Mouse (Mus musculus) liver, embryonic 13.5 days (tissue): ENCODE measurements at regions not wholly inside any gene's neighbourhood (a gene's known extent, or its start where the extent isn't known, plus 50 kb on each side); places are given as distances from the start of the nearest gene placed in this dataset.

ENCODE experiments used
- ATAC-seq: fragments of 200-750 bp; cut with Nextera tagmentation; 2 replicates; pipeline ENCODE4 v1.8.0; 2017; ENCODE audit warnings: low read depth, mild to moderate bottlenecking, moderate number of reproducible peaks, moderate library complexity
- DNase-seq: peaks from one replicate; pipeline ENCODE4 v3.0.0; 2022
- H3K27ac ChIP-seq: fragments of 300-500 bp; sonication (generic); 2 replicates; pipeline ENCODE4 v1.5.1; 2015; ENCODE audit warnings: moderate library complexity, mild to moderate bottlenecking, inconsistent platforms
- H3K27me3 ChIP-seq: fragments of 300-500 bp; sonication (generic); 2 replicates; pipeline ENCODE4 v1.6.1; 2015; ENCODE audit warnings: mild to moderate bottlenecking, inconsistent platforms
- H3K36me3 ChIP-seq: fragments of 300-500 bp; sonication (generic); 2 replicates; pipeline ENCODE4 v1.6.1; 2015; ENCODE audit warnings: mild to moderate bottlenecking, inconsistent platforms
- H3K4me1 ChIP-seq: fragments of 300-500 bp; sonication (generic); replicated peaks from 2 replicates; pipeline ENCODE4 v1.6.1; 2015; ENCODE audit warnings: inconsistent platforms
- H3K4me2 ChIP-seq: fragments of 300-500 bp; sonication (generic); 2 replicates; pipeline ENCODE4 v1.6.1; 2015; ENCODE audit warnings: inconsistent platforms, mild to moderate bottlenecking, moderate library complexity
- H3K4me3 ChIP-seq: fragments of 300-500 bp; sonication (generic); replicated peaks from 2 replicates; pipeline ENCODE4 v1.5.1; 2015; ENCODE audit warnings: mild to moderate bottlenecking, inconsistent platforms
- H3K9ac ChIP-seq: fragments of 300-500 bp; sonication (generic); 2 replicates; pipeline ENCODE4 v1.6.1; 2015; ENCODE audit warnings: mild to moderate bottlenecking, inconsistent platforms
- H3K9me3 ChIP-seq: fragments of 300-500 bp; sonication (generic); replicated peaks from 2 replicates; pipeline ENCODE4 v1.6.1; 2016; ENCODE audit warnings: inconsistent platforms
- WGBS: fragments of 180-500 bp; shearing (Covaris S2); methylation state at CpG from one replicate; pipeline ENCODE4 v1.1.7; 2015; ENCODE audit not compliant: insufficient replicate concordance; 5-methylcytosine and 5-hydroxymethylcytosine counted together

GRCm38 (mm10) chr16:75365361-75365994 lies 220.4 kb downstream of the Lipi start:
- Histone ChIP-seq H3K4me2 (no peak overlapping the region), H3K9ac (no peak overlapping the region), H3K4me1 (peaks cover 4% of the 10 kb centered on the region; the same call in 1 of the 2 replicates), H3K36me3 (no peaks in the 10 kb centered on the region), H3K27ac (no peak overlapping the region), H3K4me3 (no peak overlapping the region), H3K27me3 (no peaks in the 10 kb centered on the region), H3K9me3 (no peaks in the 10 kb centered on the region)
- ATAC-seq (no peak), DNase-seq (no peak)
- WGBS = 58% methylated on average over 8 of the region's 8 CpGs

GRCm38 (mm10) chr16:75362095-75362494 lies 223.8 kb downstream of the Lipi start:
- Histone ChIP-seq H3K9ac (no peak overlapping the region), H3K4me3 (no peak overlapping the region), H3K27me3 (no peaks in the 10 kb centered on the region), H3K9me3 (no peaks in the 10 kb centered on the region), H3K4me2 (no peak overlapping the region), H3K4me1 (peaks cover 4% of the 10 kb centered on the region; the same call in 1 of the 2 replicates), H3K27ac (no peak overlapping the region), H3K36me3 (no peaks in the 10 kb centered on the region)
- no peak for DNase-seq
- 45% methylated on average over 4 of the region's 4 CpGs for WGBS
- no peak for ATAC-seq

- Histone ChIP-seq H3K9ac (no peak overlapping the region), H3K4me2 (no peak overlapping the region), H3K4me3 (no peak overlapping the region), H3K4me1 (peaks cover 4% of the 10 kb centered on the region; the same call in 1 of the 2 replicates), H3K36me3 (no peaks in the 10 kb centered on the region), H3K27ac (no peak overlapping the region), H3K27me3 (no peaks in the 10 kb centered on the region), H3K9me3 (no peaks in the 10 kb centered on the region)
- 69% methylated on average over 4 of the region's 4 CpGs for WGBS
- no peak for DNase-seq
- ATAC-seq = no peak; the same call in 1 of the 2 replicates
Measured at GRCm38 (mm10) chr16:75360791-75361190, 225.1 kb downstream of the Lipi start.

GRCm38 (mm10) chr16:75353394-75353793 lies 232.5 kb downstream of the Lipi start:
- H3K4me3 ChIP-seq = no peak overlapping the region
- no peaks in the 10 kb centered on the region for H3K36me3 ChIP-seq
- no peak overlapping the region for H3K4me2 ChIP-seq
- H3K27me3 ChIP-seq = no peaks in the 10 kb centered on the region
- no peaks in the 10 kb centered on the region for H3K4me1 ChIP-seq
- ATAC-seq = peak; percentile 62
- H3K9me3 ChIP-seq = no peaks in the 10 kb centered on the region
- WGBS = 32% methylated on average over 1 of the region's 1 CpGs
- no peak overlapping the region for H3K9ac ChIP-seq
- DNase-seq = no peak
- no peak overlapping the region for H3K27ac ChIP-seq

- H3K9me3 ChIP-seq = no peaks in the 10 kb centered on the region
- H3K27me3 ChIP-seq = no peaks in the 10 kb centered on the region
- no peak overlapping the region for H3K9ac ChIP-seq
- WGBS = 36% methylated on average over 8 of the region's 8 CpGs
- H3K27ac ChIP-seq = no peak overlapping the region; the same call in 1 of the 2 replicates
- H3K4me2 ChIP-seq = peak overlapping the region; percentile 44; the same call in 1 of the 2 replicates
- H3K4me1 ChIP-seq = peaks cover 12% of the 10 kb centered on the region; the same call in 1 of the 2 replicates
- ATAC-seq (peak; percentile 50; the same call in 1 of the 2 replicates), DNase-seq (no peak)
- no peaks in the 10 kb centered on the region for H3K36me3 ChIP-seq
- no peak overlapping the region for H3K4me3 ChIP-seq
Measured at GRCm38 (mm10) chr16:75344201-75344927, 241.5 kb downstream of the Lipi start.

DNA sequence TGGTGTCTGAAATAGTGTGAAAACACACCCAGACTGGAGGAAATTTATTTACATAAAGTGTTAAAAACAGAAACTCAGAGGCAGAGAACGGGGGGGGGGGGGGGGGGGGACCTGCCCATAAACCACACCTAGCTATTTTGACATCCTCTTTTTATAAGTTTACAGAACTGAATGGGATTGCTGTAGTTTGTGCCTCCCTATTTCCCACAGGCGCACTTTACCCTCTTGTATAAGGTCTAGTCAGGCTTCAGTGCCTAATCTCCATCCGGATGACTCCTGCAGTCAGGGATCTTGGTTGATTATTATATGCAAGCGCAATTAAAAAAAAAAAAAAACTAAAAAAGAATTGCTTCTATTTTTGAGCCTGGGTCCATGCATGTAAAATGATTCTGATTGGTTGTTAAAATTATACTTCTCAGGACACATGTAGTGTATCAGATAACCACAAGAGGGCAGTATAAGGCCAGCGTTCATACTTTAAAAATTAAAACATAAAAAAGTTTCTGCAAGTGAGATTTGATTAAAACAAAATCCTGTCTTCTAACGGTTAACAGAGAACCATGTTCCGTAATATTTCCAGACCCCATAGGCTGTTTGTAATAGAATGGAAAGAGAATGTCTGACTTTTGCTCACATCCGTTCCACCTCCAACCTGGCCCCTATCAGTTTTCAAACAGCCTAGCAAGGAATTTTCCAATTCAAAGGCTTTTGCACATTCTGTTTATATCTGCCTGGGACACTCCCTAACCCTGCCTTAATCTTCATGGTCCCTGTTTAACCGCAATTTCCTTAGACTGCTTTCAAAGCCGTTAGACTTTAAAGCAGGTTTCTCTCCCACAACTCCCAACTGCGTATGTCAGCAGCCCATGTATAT lies 242.6 kb downstream of the Lipi start:
- H3K27ac ChIP-seq = no peak overlapping the region
- 18% methylated on average over 11 of the region's 11 CpGs for WGBS
- no peaks in the 10 kb centered on the region for H3K27me3 ChIP-seq
- H3K4me2 ChIP-seq = peak overlapping the region; percentile 44
- ATAC-seq (peak; percentile 95), DNase-seq (peak; percentile 51)
- no peak overlapping the region for H3K9ac ChIP-seq
- no peaks in the 10 kb centered on the region for H3K9me3 ChIP-seq
- H3K4me3 ChIP-seq = 0 out of 2 replicates have a peak overlapping the region, but pooled peaks have one; percentile 19
- H3K36me3 ChIP-seq = no peaks in the 10 kb centered on the region
- peaks cover 12% of the 10 kb centered on the region; the same call in 1 of the 2 replicates for H3K4me1 ChIP-seq

DNA sequence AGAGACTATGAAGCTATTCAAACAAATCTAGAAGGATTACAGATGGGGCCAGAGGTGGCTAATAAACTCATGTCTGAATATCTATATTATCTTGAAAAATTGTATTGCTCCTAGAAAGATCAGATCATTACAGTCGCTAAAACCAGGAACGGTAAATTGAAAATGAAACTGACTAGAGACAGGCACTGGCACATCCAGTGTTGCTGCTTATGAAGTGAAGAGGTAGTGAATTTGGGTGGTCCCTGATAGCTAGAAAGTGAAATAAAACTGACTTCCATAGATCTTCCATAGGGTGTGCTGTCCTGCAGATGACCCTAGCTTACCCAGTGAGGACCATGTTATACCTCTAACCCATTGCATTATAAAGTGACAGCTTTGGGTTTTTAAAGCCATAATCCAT lies 251.6 kb downstream of the Lipi start:
- H3K4me2 ChIP-seq = no peak overlapping the region
- no peaks in the 10 kb centered on the region for H3K4me1 ChIP-seq
- H3K36me3 ChIP-seq = no peaks in the 10 kb centered on the region
- no peak overlapping the region for H3K27ac ChIP-seq
- no peaks in the 10 kb centered on the region for H3K27me3 ChIP-seq
- ATAC-seq = no peak
- H3K9me3 ChIP-seq = no peaks in the 10 kb centered on the region
- H3K4me3 ChIP-seq = no peak overlapping the region
- DNase-seq = no peak
- no peak overlapping the region for H3K9ac ChIP-seq
- 78% methylated on average over 2 of the region's 2 CpGs for WGBS

GRCm38 (mm10) chr16:75333750-75334149 lies 252.1 kb downstream of the Lipi start:
- Histone ChIP-seq H3K27ac (no peak overlapping the region), H3K4me1 (no peaks in the 10 kb centered on the region), H3K36me3 (no peaks in the 10 kb centered on the region), H3K4me3 (no peak overlapping the region), H3K9ac (no peak overlapping the region), H3K27me3 (no peaks in the 10 kb centered on the region), H3K4me2 (no peak overlapping the region), H3K9me3 (no peaks in the 10 kb centered on the region)
- DNase-seq (no peak), ATAC-seq (no peak)
- WGBS = 59% methylated on average over 4 of the region's 5 CpGs

DNA sequence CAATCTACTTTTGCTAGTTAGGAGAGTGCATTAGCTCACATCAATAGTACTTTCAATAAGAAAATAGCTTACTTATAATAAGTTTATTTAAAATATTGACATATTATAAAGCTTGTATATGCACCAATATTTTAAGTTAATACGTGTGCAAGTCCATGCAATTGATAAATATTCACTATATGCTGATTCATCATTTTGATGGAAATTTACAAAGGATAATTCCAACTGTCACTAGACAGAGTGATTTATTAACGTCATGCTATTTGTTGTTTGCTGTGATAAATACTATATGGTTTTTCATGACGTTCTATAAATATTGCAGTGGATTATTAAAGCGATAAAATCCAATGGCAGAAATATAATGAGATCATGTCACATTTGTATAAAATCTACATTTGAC lies 253.0 kb downstream of the Lipi start:
- ATAC-seq = no peak
- no peaks in the 10 kb centered on the region for H3K27me3 ChIP-seq
- H3K4me2 ChIP-seq = no peak overlapping the region
- no peak overlapping the region for H3K9ac ChIP-seq
- no peak overlapping the region for H3K4me3 ChIP-seq
- WGBS = 65% methylated on average over 4 of the region's 4 CpGs
- H3K27ac ChIP-seq = no peak overlapping the region
- no peaks in the 10 kb centered on the region for H3K9me3 ChIP-seq
- DNase-seq = no peak
- no peaks in the 10 kb centered on the region for H3K4me1 ChIP-seq
- no peaks in the 10 kb centered on the region for H3K36me3 ChIP-seq

- Histone ChIP-seq H3K4me2 (no peak overlapping the region), H3K9me3 (no peaks in the 10 kb centered on the region), H3K27me3 (no peaks in the 10 kb centered on the region), H3K36me3 (no peaks in the 10 kb centered on the region), H3K4me1 (no peaks in the 10 kb centered on the region), H3K9ac (no peak overlapping the region), H3K4me3 (no peak overlapping the region), H3K27ac (no peak overlapping the region)
- DNase-seq (no peak), ATAC-seq (no peak)
- 60% methylated on average over 1 of the region's 1 CpGs for WGBS
Measured at GRCm38 (mm10) chr16:75325296-75325695, 260.6 kb downstream of the Lipi start.

- H3K36me3 ChIP-seq = no peaks in the 10 kb centered on the region
- no peak overlapping the region for H3K4me3 ChIP-seq
- ATAC-seq (no peak), DNase-seq (no peak)
- WGBS = 48% methylated on average over 4 of the region's 4 CpGs
- H3K27ac ChIP-seq = no peak overlapping the region
- H3K27me3 ChIP-seq = no peaks in the 10 kb centered on the region
- H3K4me1 ChIP-seq = no peaks in the 10 kb centered on the region
- no peak overlapping the region for H3K4me2 ChIP-seq
- H3K9me3 ChIP-seq = no peaks in the 10 kb centered on the region
- no peak overlapping the region for H3K9ac ChIP-seq
Measured at GRCm38 (mm10) chr16:75304743-75305142, 281.1 kb downstream of the Lipi start.
